24 mouse cellular contexts compared by ENCODE assay signal in genomic region chr5:53148160-53148923, GRCm38 (mm10).
A peak's percentile ranks its signal among the peaks of the same experiment; 100 is the strongest.
DNase-seq lines count a peak whose midpoint lies in the region; ATAC-seq and TF ChIP-seq lines count a peak whose summit lies in the region.
"Had no signal": no experiment of that assay in that cellular context is flagged by ENCODE, and none has a peak within 500 bp of the region (broad histone marks: within the 10 kb centered on the region; RNA-seq: fewer than 3 reads in every experiment).

No protein-coding gene starts in this region.

- TF ChIP-seq CTCF in cerebellum, adult 2 months (IDR thresholded peaks at IDR 0.05; ENCODE audit: borderline replicate concordance, insufficient read depth, low read depth, low read length) = no peak
- TF ChIP-seq CTCF in gastrocnemius, adult 2 months (IDR thresholded peaks at IDR 0.05) = no peak

- H3K4me2 ChIP-seq in kidney, embryonic 14.5 days (replicated peaks; ENCODE audit: low read depth, low read length) = no peak overlapping the region
- H3K4me2 ChIP-seq in lung, embryonic 15.5 days = no peak overlapping the region
- H3K4me2 ChIP-seq: embryonic facial prominence, embryonic 12.5 days; forebrain, embryonic 13.5 days; heart, embryonic 11.5 days; hindbrain, embryonic 15.5 days; limb, embryonic 15.5 days; lung, embryonic 14.5 days had no signal

- TF ChIP-seq POLR2A in cerebellum, adult 2 months (IDR thresholded peaks at IDR 0.05; ENCODE audit: borderline replicate concordance, insufficient read depth, low read length) = no peak

- H3K4me3 ChIP-seq in cerebellum, adult 2 months (replicated peaks; ENCODE audit: insufficient read depth, low read depth, low read length) = no peak overlapping the region
- H3K4me3 ChIP-seq in gastrocnemius, adult 2 months = no peak overlapping the region
- no peak overlapping the region for H3K4me3 ChIP-seq in kidney, embryonic 14.5 days (ENCODE audit: low read length)
- no peak overlapping the region for H3K4me3 ChIP-seq in lung, embryonic 15.5 days
- H3K4me3 ChIP-seq: embryonic facial prominence, embryonic 12.5 days; erythroblast, embryonic 14.5 days; forebrain, embryonic 13.5 days; hindbrain, embryonic 15.5 days; limb, embryonic 15.5 days had no signal

- no peaks in the 10 kb centered on the region for H3K9me3 ChIP-seq in kidney, embryonic 14.5 days (ENCODE audit: control insufficient read depth, low read length)
- no peaks in the 10 kb centered on the region for H3K9me3 ChIP-seq in lung, embryonic 15.5 days
- H3K9me3 ChIP-seq: embryonic facial prominence, embryonic 12.5 days; forebrain, embryonic 13.5 days; hindbrain, embryonic 15.5 days; limb, embryonic 15.5 days had no signal

- peaks cover 37% of the 10 kb centered on the region for H3K4me1 ChIP-seq in cerebellum, adult 2 months (ENCODE audit: control insufficient read depth, insufficient read depth, low read length)
- H3K4me1 ChIP-seq in kidney, embryonic 14.5 days (ENCODE audit: control insufficient read depth, insufficient read depth, low read length) = peaks cover 17% of the 10 kb centered on the region
- no peaks in the 10 kb centered on the region for H3K4me1 ChIP-seq in lung, embryonic 15.5 days

- peaks cover 5% of the 10 kb centered on the region; the same call in 1 of the 2 replicates for H3K36me3 ChIP-seq in kidney, embryonic 14.5 days (ENCODE audit: control insufficient read depth, insufficient read depth, low read length)
- peaks cover 2% of the 10 kb centered on the region; the same call in 1 of the 2 replicates for H3K36me3 ChIP-seq in lung, embryonic 15.5 days
- H3K36me3 ChIP-seq: embryonic facial prominence, embryonic 12.5 days; limb, embryonic 15.5 days had no signal

- peak overlapping the region; percentile 83 for H3K27ac ChIP-seq in cerebellum, adult 2 months (ENCODE audit: insufficient read depth, low read length)
- H3K27ac ChIP-seq in gastrocnemius, adult 2 months = peak overlapping the region; percentile 63
- no peak overlapping the region for H3K27ac ChIP-seq in kidney, embryonic 14.5 days (ENCODE audit: low read depth, low read length)
- H3K27ac ChIP-seq in lung, embryonic 15.5 days = no peak overlapping the region
- H3K27ac ChIP-seq: embryonic facial prominence, embryonic 12.5 days; hindbrain, embryonic 15.5 days; limb, embryonic 15.5 days; liver, embryonic 14.5 days; stomach, postnatal 0 days had no signal

- intact Hi-C loops in gastrocnemius, adult 2 months (cut with DNase I) = loop anchor here (10.0 kb wide), 1 partner anchor 116 kb away; the partner anchor contains the start of gene Smim20

- DNase-seq in cerebellum, adult 2 months = peak in 1 of 2 experiments; percentile 54
- no peak for DNase-seq in cerebellum, adult 11-12 months
- peak; percentile 37 for DNase-seq in gastrocnemius, adult 2 months
- DNase-seq in gastrocnemius, adult 18-20 months (ENCODE audit: low spot score) = no peak
- DNase-seq in kidney, adult 8-10 months = no peak
- no peak for DNase-seq in lung, postnatal 10 days
- DNase-seq: adrenal gland, postnatal 10 days; layer of hippocampus, postnatal 36 days; lung, embryonic 14.5 days; lung, postnatal 4 days; midbrain, embryonic 14.5 days; thymus, adult 2 months; thymus, postnatal 4 days had no signal

- no peak overlapping the region for H3K9ac ChIP-seq in kidney, embryonic 14.5 days (ENCODE audit: low read depth, low read length)
- no peak overlapping the region for H3K9ac ChIP-seq in lung, embryonic 15.5 days
- H3K9ac ChIP-seq: embryonic facial prominence, embryonic 12.5 days; forebrain, embryonic 13.5 days; hindbrain, embryonic 15.5 days; limb, embryonic 15.5 days; liver, embryonic 14.5 days; lung, embryonic 14.5 days had no signal

- no peaks in the 10 kb centered on the region for H3K27me3 ChIP-seq in cerebellum, adult 2 months (ENCODE audit: control insufficient read depth, insufficient read depth, low read length)
- no peaks in the 10 kb centered on the region for H3K27me3 ChIP-seq in kidney, embryonic 14.5 days (ENCODE audit: control insufficient read depth, insufficient read depth, low read length)
- H3K27me3 ChIP-seq in lung, embryonic 15.5 days = no peaks in the 10 kb centered on the region
- H3K27me3 ChIP-seq: forebrain, embryonic 13.5 days; hindbrain, embryonic 15.5 days; limb, embryonic 15.5 days had no signal

- WGBS in cerebellum, adult 2 months = 12% methylated on average over 8 of the region's 8 CpGs
- 28% methylated on average over 8 of the region's 8 CpGs for WGBS in kidney, embryonic 14.5 days
- WGBS in lung, embryonic 15.5 days = 42% methylated on average over 8 of the region's 8 CpGs

- peak; percentile 38 for ATAC-seq in kidney, embryonic 14.5 days (ENCODE audit: low FRiP score, low TSS enrichment)
- peak; percentile 41; the same call in 1 of the 2 replicates for ATAC-seq in lung, embryonic 15.5 days (ENCODE audit: borderline replicate concordance, extremely low read depth, low FRiP score, low TSS enrichment)
- ATAC-seq: forebrain, embryonic 13.5 days; intestine, embryonic 16.5 days had no signal

Comparison
In these comparisons a context has a peak if more than half of its experiments do, and no peak if none do; other contexts are left out.
1. H3K27ac ChIP-seq: peak in cerebellum, adult 2 months (single experiment) and gastrocnemius, adult 2 months (single experiment); none in kidney, embryonic 14.5 days (single experiment) and lung, embryonic 15.5 days (single experiment).